Mouse (Mus musculus): ENCODE results near the gene Scn1b. TPM values are rescaled to one million over a fixed set of nuclear protein-coding genes. Genes with fewer than 3 reads are reported as not detected.

The Scn1b gene
- polyA plus RNA-seq, 1 experiment from 2014 or later = 0.81 TPM

DNA sequence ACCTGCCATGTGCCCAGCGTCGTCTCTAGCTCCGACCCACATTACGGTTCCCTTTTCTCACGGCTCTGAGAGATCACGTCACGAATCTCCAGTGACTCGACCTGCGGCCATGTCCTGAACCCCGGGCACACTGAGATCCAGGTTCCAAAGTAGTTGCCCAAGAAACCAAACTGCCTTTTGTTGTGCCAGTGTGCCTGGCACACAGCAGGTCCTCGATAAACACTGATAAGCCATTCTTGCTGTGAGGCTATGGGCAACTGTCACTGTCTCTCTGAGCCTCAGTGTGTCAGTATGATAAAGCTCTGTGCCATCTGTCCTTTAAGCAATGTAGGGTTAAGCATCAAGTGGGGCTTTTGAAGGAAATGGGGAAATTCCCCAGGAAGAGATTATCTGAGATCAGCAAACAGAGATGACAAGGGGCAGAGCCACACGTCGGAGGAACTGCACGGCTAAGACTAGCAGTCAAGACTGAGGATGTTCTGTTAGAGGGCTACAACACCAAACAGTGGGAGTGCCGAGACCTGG is 15.9 kb downstream of the Scn1b start:
- peaks cover 2% of the 10 kb centered on the region; the same call in 1 of the 2 replicates for H3K27me3 ChIP-seq (ENCODE audit: control insufficient read depth, insufficient read depth, low read length)
- H3K27ac ChIP-seq (replicated peaks; ENCODE audit: low read depth, low read length) = no peak overlapping the region
- no peak for ATAC-seq (replicated peaks; ENCODE audit: insufficient number of reproducible peaks, low FRiP score, low TSS enrichment, low read depth)
- H3K4me1 ChIP-seq (ENCODE audit: control insufficient read depth, insufficient read depth, low read length) = peaks cover 3% of the 10 kb centered on the region; the same call in 1 of the 2 replicates
- no peak overlapping the region for H3K4me3 ChIP-seq (ENCODE audit: low read depth, low read length)
- no peak overlapping the region for H3K9ac ChIP-seq (replicated peaks; ENCODE audit: low read length)
- no peak for DNase-seq (ENCODE audit: low spot score)
- no peaks in the 10 kb centered on the region for H3K36me3 ChIP-seq (replicated peaks; ENCODE audit: control insufficient read depth, insufficient read depth, low read depth, low read length)
- 76% methylated on average over 15 of the region's 15 CpGs for WGBS
- no peak overlapping the region for H3K4me2 ChIP-seq (ENCODE audit: low read depth, low read length)
- H3K9me3 ChIP-seq (replicated peaks; ENCODE audit: control insufficient read depth, low read length) = no peaks in the 10 kb centered on the region

DNA sequence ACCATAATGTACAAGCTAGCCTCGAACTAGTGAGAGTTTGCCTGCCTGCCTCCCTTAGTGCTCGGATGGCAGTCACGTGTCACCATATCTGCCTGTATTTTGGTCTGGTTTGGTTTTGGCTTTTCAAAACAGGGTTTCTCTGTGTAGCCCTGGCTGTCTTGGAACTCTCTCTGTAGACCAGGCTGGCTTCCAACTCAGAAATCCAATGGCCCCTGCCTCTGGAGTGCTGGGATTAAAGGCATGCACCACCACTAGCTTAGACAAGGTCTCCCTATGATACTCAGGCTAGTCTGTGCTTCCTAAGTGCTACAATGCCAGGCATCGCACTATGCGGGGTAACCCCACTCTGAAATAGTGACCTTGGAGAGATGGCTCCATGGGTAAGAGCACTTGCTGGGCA is 17.0 kb downstream of the Scn1b start:
- Histone ChIP-seq H3K4me2 (ENCODE audit: low read depth, low read length) (no peak overlapping the region), H3K27ac (replicated peaks; ENCODE audit: low read depth, low read length) (no peak overlapping the region), H3K9ac (replicated peaks; ENCODE audit: low read length) (no peak overlapping the region), H3K9me3 (replicated peaks; ENCODE audit: control insufficient read depth, low read length) (no peaks in the 10 kb centered on the region), H3K27me3 (ENCODE audit: control insufficient read depth, insufficient read depth, low read length) (no peaks in the 10 kb centered on the region), H3K4me3 (ENCODE audit: low read depth, low read length) (no peak overlapping the region), H3K4me1 (ENCODE audit: control insufficient read depth, insufficient read depth, low read length) (no peaks in the 10 kb centered on the region), H3K36me3 (replicated peaks; ENCODE audit: control insufficient read depth, insufficient read depth, low read depth, low read length) (no peaks in the 10 kb centered on the region)
- DNase-seq (ENCODE audit: low spot score) (no peak), ATAC-seq (replicated peaks; ENCODE audit: insufficient number of reproducible peaks, low FRiP score, low TSS enrichment, low read depth) (no peak)
- WGBS = 82% methylated on average over 5 of the region's 5 CpGs

DNA sequence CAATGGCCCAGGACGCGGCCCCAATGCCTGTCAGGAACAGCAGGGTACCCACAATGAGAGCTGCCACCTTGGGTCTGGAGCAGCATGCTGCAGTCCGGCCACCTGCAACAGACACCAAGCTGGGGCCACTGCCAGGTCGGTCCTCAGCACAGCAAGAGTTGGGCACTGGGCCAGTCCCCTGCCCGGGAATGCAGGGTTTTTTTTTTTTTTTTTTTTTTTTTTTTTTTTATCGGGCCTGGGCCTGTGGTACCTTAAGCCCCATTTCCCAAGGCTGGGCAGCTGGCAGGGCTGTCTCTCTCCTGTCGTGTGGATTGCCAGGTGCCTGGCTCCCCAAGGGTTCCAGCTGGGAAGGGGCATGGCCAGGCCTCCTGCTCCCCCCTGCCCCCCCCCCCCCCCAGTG is 17.7 kb downstream of the Scn1b start:
- Histone ChIP-seq H3K9me3 (replicated peaks; ENCODE audit: control insufficient read depth, low read length) (no peaks in the 10 kb centered on the region), H3K36me3 (replicated peaks; ENCODE audit: control insufficient read depth, insufficient read depth, low read depth, low read length) (no peaks in the 10 kb centered on the region), H3K27me3 (ENCODE audit: control insufficient read depth, insufficient read depth, low read length) (no peaks in the 10 kb centered on the region), H3K27ac (replicated peaks; ENCODE audit: low read depth, low read length) (no peak overlapping the region), H3K4me1 (ENCODE audit: control insufficient read depth, insufficient read depth, low read length) (no peaks in the 10 kb centered on the region), H3K4me3 (ENCODE audit: low read depth, low read length) (no peak overlapping the region), H3K9ac (replicated peaks; ENCODE audit: low read length) (no peak overlapping the region), H3K4me2 (ENCODE audit: low read depth, low read length) (no peak overlapping the region)
- 53% methylated on average over 7 of the region's 7 CpGs for WGBS
- DNase-seq (ENCODE audit: low spot score) (no peak), ATAC-seq (replicated peaks; ENCODE audit: insufficient number of reproducible peaks, low FRiP score, low TSS enrichment, low read depth) (no peak)

- no peak overlapping the region for H3K4me3 ChIP-seq (ENCODE audit: low read depth, low read length)
- H3K9ac ChIP-seq (replicated peaks; ENCODE audit: low read length) = no peak overlapping the region
- ATAC-seq (replicated peaks; ENCODE audit: insufficient number of reproducible peaks, low FRiP score, low TSS enrichment, low read depth) = no peak
- no peaks in the 10 kb centered on the region for H3K9me3 ChIP-seq (replicated peaks; ENCODE audit: control insufficient read depth, low read length)
- DNase-seq (ENCODE audit: low spot score) = no peak
- no peak overlapping the region for H3K4me2 ChIP-seq (ENCODE audit: low read depth, low read length)
- 89% methylated on average over 11 of the region's 11 CpGs for WGBS
- no peaks in the 10 kb centered on the region for H3K27me3 ChIP-seq (ENCODE audit: control insufficient read depth, insufficient read depth, low read length)
- no peak overlapping the region for H3K27ac ChIP-seq (replicated peaks; ENCODE audit: low read depth, low read length)
- no peaks in the 10 kb centered on the region for H3K36me3 ChIP-seq (replicated peaks; ENCODE audit: control insufficient read depth, insufficient read depth, low read depth, low read length)
- no peaks in the 10 kb centered on the region for H3K4me1 ChIP-seq (ENCODE audit: control insufficient read depth, insufficient read depth, low read length)
Measured at GRCm38 (mm10) chr7:31107781-31108180, 19.0 kb downstream of the Scn1b start.

DNA sequence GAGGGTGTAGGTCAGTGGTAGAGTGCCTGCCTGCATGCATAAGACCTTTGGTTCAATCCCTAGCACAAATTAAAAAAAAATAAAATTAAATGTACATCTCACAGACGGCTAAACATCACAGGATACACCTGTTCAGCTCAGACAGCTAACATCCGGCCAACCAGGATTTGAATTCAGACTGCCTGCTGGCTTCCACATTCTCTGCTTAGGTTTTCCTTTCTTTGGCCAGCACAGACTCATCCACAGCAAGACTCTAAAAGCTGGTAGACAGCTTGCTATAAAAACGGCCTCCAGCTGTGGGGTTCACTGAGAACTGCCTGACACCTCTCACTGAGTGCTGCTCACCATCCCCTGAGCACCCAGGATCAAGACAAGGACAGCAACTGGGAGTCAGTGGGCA is 20.6 kb downstream of the Scn1b start:
- H3K27me3 ChIP-seq (ENCODE audit: control insufficient read depth, insufficient read depth, low read length) = no peaks in the 10 kb centered on the region
- 65% methylated on average over 3 of the region's 3 CpGs for WGBS
- H3K27ac ChIP-seq (replicated peaks; ENCODE audit: low read depth, low read length) = no peak overlapping the region
- no peak for ATAC-seq (replicated peaks; ENCODE audit: insufficient number of reproducible peaks, low FRiP score, low TSS enrichment, low read depth)
- no peaks in the 10 kb centered on the region for H3K9me3 ChIP-seq (replicated peaks; ENCODE audit: control insufficient read depth, low read length)
- H3K4me1 ChIP-seq (ENCODE audit: control insufficient read depth, insufficient read depth, low read length) = no peaks in the 10 kb centered on the region
- H3K9ac ChIP-seq (replicated peaks; ENCODE audit: low read length) = no peak overlapping the region
- no peak overlapping the region for H3K4me2 ChIP-seq (ENCODE audit: low read depth, low read length)
- no peak for DNase-seq (ENCODE audit: low spot score)
- no peaks in the 10 kb centered on the region for H3K36me3 ChIP-seq (replicated peaks; ENCODE audit: control insufficient read depth, insufficient read depth, low read depth, low read length)
- no peak overlapping the region for H3K4me3 ChIP-seq (ENCODE audit: low read depth, low read length)

DNA sequence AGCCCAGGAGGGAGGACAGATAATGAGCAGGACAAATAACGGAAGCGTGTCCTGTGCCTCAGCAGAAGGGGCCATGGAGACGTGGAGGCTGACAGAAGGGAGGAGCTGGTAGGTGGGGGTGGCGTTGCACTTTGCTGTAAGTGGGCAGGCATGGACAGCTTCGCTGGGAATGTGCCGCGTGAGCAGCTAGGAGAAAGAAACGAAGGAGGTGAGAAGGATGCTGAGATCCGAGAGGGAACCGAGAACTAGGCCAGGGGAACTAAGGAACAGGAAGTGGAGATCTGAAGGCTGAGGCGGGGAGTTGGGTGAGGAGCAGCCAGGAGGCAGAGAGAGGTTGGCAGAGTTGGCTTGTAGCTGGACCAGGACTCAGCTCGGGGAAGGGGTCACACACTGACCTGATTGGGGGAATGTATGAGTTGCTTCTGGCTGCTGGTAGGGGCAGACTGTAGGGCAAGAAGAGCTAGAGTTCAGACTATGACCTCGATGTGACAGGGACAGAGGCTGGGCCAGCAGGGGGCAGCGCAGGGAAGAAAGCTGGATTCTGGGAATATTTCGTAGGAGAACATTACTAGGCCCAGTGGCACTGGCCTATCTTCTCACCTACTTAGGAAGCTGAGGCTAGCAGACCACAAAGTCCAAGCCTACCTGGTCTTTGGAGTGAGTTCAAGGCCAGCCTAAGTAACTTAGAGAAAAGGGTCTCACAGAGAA is 21.6 kb downstream of the Scn1b start:
- Histone ChIP-seq H3K27ac (replicated peaks; ENCODE audit: low read depth, low read length) (no peak overlapping the region), H3K4me2 (ENCODE audit: low read depth, low read length) (no peak overlapping the region), H3K9me3 (replicated peaks; ENCODE audit: control insufficient read depth, low read length) (no peaks in the 10 kb centered on the region), H3K4me3 (ENCODE audit: low read depth, low read length) (no peak overlapping the region), H3K9ac (replicated peaks; ENCODE audit: low read length) (no peak overlapping the region), H3K36me3 (replicated peaks; ENCODE audit: control insufficient read depth, insufficient read depth, low read depth, low read length) (no peaks in the 10 kb centered on the region), H3K4me1 (ENCODE audit: control insufficient read depth, insufficient read depth, low read length) (no peaks in the 10 kb centered on the region), H3K27me3 (ENCODE audit: control insufficient read depth, insufficient read depth, low read length) (no peaks in the 10 kb centered on the region)
- DNase-seq (ENCODE audit: low spot score) = peak; percentile 46
- 60% methylated on average over 15 of the region's 15 CpGs for WGBS
- ATAC-seq (replicated peaks; ENCODE audit: insufficient number of reproducible peaks, low FRiP score, low TSS enrichment, low read depth) = no peak

- Histone ChIP-seq H3K4me2 (ENCODE audit: low read depth, low read length) (no peak overlapping the region), H3K36me3 (replicated peaks; ENCODE audit: control insufficient read depth, insufficient read depth, low read depth, low read length) (no peaks in the 10 kb centered on the region), H3K4me3 (ENCODE audit: low read depth, low read length) (no peak overlapping the region), H3K9me3 (replicated peaks; ENCODE audit: control insufficient read depth, low read length) (no peaks in the 10 kb centered on the region), H3K27me3 (ENCODE audit: control insufficient read depth, insufficient read depth, low read length) (no peaks in the 10 kb centered on the region), H3K4me1 (ENCODE audit: control insufficient read depth, insufficient read depth, low read length) (no peaks in the 10 kb centered on the region), H3K9ac (replicated peaks; ENCODE audit: low read length) (no peak overlapping the region), H3K27ac (replicated peaks; ENCODE audit: low read depth, low read length) (no peak overlapping the region)
- 82% methylated on average over 14 of the region's 14 CpGs for WGBS
- ATAC-seq (replicated peaks; ENCODE audit: insufficient number of reproducible peaks, low FRiP score, low TSS enrichment, low read depth) (no peak), DNase-seq (ENCODE audit: low spot score) (no peak)
Measured at GRCm38 (mm10) chr7:31100786-31101185, 26.0 kb downstream of the Scn1b start.

DNA sequence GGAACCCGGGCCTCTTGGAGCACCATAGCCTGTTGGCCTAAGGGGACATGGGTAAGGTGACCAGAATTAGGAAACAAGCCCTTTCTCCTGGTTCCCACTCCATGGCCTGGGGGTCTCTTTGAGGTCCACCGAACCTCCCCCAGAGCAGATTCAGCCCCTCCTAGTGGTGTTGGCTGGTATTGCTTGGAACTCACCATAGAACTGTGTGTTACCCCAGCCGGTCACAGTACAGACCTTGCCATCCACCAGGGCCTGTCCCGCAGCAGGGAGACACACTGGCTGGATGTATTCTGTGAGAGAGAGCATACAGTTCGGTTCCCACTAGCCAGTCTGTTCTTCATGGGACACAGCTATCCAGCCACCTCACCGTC is 27.2 kb downstream of the Scn1b start:
- DNase-seq (ENCODE audit: low spot score) (no peak), ATAC-seq (replicated peaks; ENCODE audit: insufficient number of reproducible peaks, low FRiP score, low TSS enrichment, low read depth) (no peak)
- H3K36me3 ChIP-seq (replicated peaks; ENCODE audit: control insufficient read depth, insufficient read depth, low read depth, low read length) = no peaks in the 10 kb centered on the region
- H3K9me3 ChIP-seq (replicated peaks; ENCODE audit: control insufficient read depth, low read length) = no peaks in the 10 kb centered on the region
- H3K4me2 ChIP-seq (ENCODE audit: low read depth, low read length) = no peak overlapping the region
- no peak overlapping the region for H3K9ac ChIP-seq (replicated peaks; ENCODE audit: low read length)
- no peaks in the 10 kb centered on the region for H3K4me1 ChIP-seq (ENCODE audit: control insufficient read depth, insufficient read depth, low read length)
- H3K27me3 ChIP-seq (ENCODE audit: control insufficient read depth, insufficient read depth, low read length) = no peaks in the 10 kb centered on the region
- H3K27ac ChIP-seq (replicated peaks; ENCODE audit: low read depth, low read length) = no peak overlapping the region
- H3K4me3 ChIP-seq (ENCODE audit: low read depth, low read length) = no peak overlapping the region
- WGBS = 82% methylated on average over 6 of the region's 6 CpGs
